Mouse (Mus musculus): Measurements from ENCODE around the gene Ctsa. TPM values are rescaled to one million over a fixed set of nuclear protein-coding genes. Genes with fewer than 3 reads are reported as not detected.
"Not testable (repeated sequence)": the region's sequence is repeated elsewhere in the genome, so short reads cannot be mapped to it uniquely, and the experiment has no call there.

Ctsa gene
- polyA plus RNA-seq, 1 experiment: 200 TPM

DNA sequence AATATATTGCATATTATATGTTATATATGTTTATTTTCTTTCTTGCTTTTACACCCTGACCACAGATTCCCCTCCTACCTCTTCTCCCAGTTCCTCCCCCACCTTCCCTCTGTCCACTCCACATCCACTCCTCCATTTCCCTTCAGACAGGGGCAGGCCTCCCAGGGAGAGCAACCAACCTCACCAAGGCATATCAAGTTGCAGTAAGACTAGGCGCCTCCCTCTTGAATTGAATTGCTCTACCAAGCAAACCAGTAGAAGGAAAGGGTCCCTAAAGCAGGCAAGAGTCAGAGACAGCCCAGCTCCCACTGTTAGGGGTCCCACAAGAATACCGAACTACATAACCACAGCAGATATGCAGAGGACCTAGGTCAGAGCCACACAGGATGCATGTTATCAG lies 26.5 kb downstream of the Ctsa start:
- TF ChIP-seq POLR2A (IDR thresholded peaks at IDR 0.05; ENCODE audit: extremely low read depth, insufficient read depth, low read length): no peak
- no peak for TF ChIP-seq CTCF (IDR thresholded peaks at IDR 0.05; ENCODE audit: extremely low read depth, insufficient read depth, low read length)
- Histone ChIP-seq H3K4me1 (ENCODE audit: control insufficient read depth, insufficient read depth, low read length) (no peaks in the 10 kb centered on the region; the same call in 1 of the 2 replicates), H3K27ac (ENCODE audit: insufficient read depth, low read length) (no peak overlapping the region), H3K4me3 (ENCODE audit: insufficient read depth, low read length) (no peak overlapping the region)

DNA sequence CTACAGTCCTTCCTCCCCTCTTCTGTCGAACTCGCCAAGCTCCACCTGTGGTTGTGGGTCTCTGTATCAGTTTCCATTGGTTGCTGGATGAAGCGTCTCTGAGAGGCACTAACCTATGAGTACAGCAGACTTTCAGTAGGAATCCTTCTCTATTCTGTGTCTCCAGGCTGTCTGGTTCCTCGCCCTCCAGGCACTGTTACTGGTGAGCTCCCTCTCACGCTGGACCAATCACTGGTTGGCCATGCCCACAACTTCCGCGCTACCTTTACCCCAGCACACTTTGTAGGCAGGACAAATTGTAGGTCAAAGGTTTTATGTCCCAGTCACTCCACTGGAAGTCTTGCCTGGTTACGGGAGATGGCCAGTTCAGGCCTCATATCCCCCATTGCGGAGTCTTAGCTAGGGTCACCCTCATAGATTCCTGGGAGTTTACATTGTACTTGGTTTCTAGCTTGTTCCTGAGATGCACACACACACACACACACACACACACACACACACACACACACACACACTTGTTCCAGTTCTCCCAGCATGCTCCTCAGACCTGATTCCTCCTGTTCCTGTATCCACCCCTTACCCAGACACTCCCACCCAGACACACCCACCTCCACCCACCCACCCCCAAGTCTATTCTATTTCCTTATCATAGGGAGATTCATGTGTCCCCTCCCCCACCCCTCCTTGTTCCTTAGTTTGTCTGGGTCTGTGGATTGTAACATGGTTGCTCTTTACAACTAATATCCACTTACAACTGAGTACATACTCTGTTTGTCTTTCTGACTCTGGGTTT lies 27.2 kb downstream of the Ctsa start:
- Histone ChIP-seq H3K4me3 (ENCODE audit: insufficient read depth, low read length) (no peak overlapping the region), H3K4me1 (ENCODE audit: control insufficient read depth, insufficient read depth, low read length) (no peaks in the 10 kb centered on the region; the same call in 1 of the 2 replicates), H3K27ac (ENCODE audit: insufficient read depth, low read length) (no peak overlapping the region)
- TF ChIP-seq CTCF (IDR thresholded peaks at IDR 0.05; ENCODE audit: extremely low read depth, insufficient read depth, low read length) (no peak), POLR2A (IDR thresholded peaks at IDR 0.05; ENCODE audit: extremely low read depth, insufficient read depth, low read length) (no peak)

DNA sequence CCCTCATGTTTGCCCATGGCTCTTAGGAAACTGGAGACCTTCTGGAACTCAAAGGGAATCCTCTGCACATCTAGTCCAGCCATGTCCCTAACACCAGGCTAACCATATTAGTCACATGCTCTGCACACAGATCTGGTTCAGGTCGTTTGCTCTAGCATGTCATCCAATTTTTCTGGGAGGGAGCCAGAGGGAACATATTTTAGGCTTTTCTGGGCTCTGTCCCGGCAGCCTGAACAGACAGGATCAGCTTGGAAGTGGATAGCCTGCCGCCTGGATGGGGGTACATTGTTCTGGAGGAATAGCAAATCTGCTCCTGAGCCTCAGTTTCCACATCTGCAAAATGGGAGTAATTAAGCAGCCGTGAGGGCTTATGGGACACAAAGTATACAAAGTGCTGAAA lies 28.4 kb downstream of the Ctsa start:
- Histone ChIP-seq H3K4me3 (ENCODE audit: insufficient read depth, low read length) (no peak overlapping the region), H3K4me1 (ENCODE audit: control insufficient read depth, insufficient read depth, low read length) (no peaks in the 10 kb centered on the region; the same call in 1 of the 2 replicates), H3K27ac (ENCODE audit: insufficient read depth, low read length) (no peak overlapping the region)
- TF ChIP-seq CTCF (IDR thresholded peaks at IDR 0.05; ENCODE audit: extremely low read depth, insufficient read depth, low read length) (no peak), POLR2A (IDR thresholded peaks at IDR 0.05; ENCODE audit: extremely low read depth, insufficient read depth, low read length) (no peak)

DNA sequence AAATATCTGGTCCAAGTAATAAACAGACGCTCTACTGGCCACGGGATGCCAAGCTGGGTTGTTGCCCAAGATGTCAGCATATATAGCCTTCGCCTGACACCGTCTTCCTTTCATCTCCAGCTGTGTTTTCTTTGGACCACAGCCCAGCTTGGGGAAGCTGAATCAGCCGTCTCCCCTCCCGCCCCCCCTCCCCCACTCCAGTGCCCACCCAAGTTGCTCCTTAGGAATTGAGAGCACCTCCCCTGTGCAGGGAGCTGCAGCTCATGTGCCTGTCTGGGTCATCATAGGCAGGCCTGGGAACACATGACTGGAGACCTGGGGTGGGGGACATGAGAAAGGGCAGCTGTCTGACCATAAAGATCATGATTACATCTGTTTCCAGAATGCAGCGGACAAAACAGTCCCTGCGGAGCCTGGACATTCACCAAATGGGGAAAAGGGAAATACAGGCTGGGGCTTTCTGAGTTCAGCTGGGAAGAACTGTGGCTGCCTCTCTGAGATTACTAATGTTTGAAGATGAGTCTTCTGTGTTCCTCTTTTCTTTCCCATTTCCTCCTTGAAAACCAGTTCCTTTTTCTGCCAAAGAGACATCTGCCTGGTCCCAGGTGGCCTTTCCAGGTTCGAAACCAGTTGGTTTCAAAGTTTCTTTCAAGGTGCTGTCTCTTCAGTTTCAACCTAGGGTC lies 29.6 kb downstream of the Ctsa start:
- H3K4me1 ChIP-seq (ENCODE audit: control insufficient read depth, insufficient read depth, low read length): peaks cover 2% of the 10 kb centered on the region; the same call in 1 of the 2 replicates
- H3K27ac ChIP-seq (ENCODE audit: insufficient read depth, low read length): no peak overlapping the region
- no peak overlapping the region for H3K4me3 ChIP-seq (ENCODE audit: insufficient read depth, low read length)
- TF ChIP-seq POLR2A (IDR thresholded peaks at IDR 0.05; ENCODE audit: extremely low read depth, insufficient read depth, low read length) (no peak), CTCF (IDR thresholded peaks at IDR 0.05; ENCODE audit: extremely low read depth, insufficient read depth, low read length) (no peak)

DNA sequence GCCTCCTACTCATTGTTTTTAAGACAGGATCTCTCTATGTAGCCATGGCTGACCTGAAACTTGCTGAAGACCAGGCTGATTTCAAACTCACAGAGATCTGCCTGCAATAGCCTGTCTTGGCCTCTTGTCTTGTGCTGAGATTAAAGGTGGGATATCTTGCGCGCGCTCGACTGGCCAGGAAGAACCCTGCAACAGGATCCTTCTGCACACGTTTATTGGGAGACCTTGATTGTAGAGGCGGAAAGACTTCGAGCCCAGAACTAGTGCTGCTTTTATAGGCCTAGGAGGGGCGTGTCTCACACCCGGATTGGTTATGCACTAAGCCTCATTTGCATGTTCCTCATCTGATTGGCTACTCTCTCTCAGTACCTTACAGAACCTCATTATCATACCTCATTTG lies 30.7 kb downstream of the Ctsa start:
- H3K4me1 ChIP-seq (ENCODE audit: control insufficient read depth, insufficient read depth, low read length); H3K27ac ChIP-seq (ENCODE audit: insufficient read depth, low read length); H3K4me3 ChIP-seq (ENCODE audit: insufficient read depth, low read length): not testable (repeated sequence)

DNA sequence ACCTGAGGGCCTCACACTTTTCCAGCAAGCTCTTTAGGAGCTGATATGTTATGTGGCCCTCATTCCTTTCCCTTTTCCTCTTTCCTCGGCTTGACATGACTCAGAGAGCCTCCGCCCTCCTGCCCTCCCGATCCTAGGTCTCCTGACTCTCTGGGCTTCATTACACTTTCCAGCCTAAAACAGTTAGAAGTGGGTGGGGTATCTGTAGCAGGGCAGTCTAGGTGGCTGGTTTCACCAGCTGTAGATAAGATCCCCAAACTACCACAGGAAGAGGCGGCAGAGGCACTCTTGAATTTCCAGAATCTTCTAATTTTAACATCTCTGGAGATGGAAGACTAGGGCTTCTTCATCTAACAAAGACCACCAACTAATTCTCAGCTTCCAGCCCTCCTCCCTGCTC lies 31.9 kb downstream of the Ctsa start:
- TF ChIP-seq POLR2A (IDR thresholded peaks at IDR 0.05; ENCODE audit: extremely low read depth, insufficient read depth, low read length) (no peak), CTCF (IDR thresholded peaks at IDR 0.05; ENCODE audit: extremely low read depth, insufficient read depth, low read length) (no peak)
- Histone ChIP-seq H3K27ac (ENCODE audit: insufficient read depth, low read length) (no peak overlapping the region), H3K4me3 (ENCODE audit: insufficient read depth, low read length) (no peak overlapping the region), H3K4me1 (ENCODE audit: control insufficient read depth, insufficient read depth, low read length) (0 out of 2 replicates have a peak, but pooled peaks cover 2% of the 10 kb centered on the region)

DNA sequence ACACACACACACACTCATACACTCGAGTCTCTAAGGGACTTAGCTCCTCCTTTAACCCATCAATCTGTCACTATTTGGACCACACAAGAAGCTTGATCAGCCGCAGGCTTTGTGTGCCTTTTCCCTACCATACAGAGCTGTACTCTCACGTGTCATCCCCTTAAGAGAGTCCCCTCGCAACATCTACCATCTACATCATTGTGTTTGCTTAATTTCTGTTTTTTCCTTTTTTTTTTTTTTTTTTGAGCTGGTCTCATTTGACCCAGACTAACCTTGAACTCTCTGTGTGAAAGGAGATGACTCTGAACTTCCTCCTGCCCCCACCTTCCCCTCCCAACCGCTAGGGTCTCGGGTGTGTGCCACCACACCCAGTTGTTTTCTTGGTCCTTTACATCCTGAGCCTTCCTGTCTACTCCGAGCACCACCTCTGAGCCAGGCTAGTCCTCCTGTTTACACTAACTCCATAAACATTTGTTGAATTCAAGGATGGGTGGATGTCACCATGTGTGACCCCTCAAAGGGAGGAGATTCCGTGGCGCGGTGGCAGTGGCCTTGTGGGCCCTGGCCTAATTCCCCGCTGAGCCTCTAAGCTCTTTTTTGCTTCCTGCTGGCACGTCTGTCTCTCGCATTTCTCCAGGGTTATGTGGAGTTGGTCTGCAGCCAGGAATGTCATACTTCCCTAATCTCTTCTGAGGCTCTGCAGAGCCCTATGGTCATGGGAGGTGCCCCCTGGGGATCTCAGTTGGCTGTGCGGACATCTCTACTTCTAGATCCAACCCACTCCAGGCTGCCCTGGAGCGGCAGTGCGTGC lies 34.3 kb downstream of the Ctsa start:
- Histone ChIP-seq H3K27ac (ENCODE audit: insufficient read depth, low read length) (peak overlapping the region; percentile 64), H3K4me3 (ENCODE audit: insufficient read depth, low read length) (no peak overlapping the region), H3K4me1 (ENCODE audit: control insufficient read depth, insufficient read depth, low read length) (0 out of 2 replicates have a peak, but pooled peaks cover 2% of the 10 kb centered on the region)
- TF ChIP-seq POLR2A (IDR thresholded peaks at IDR 0.05; ENCODE audit: extremely low read depth, insufficient read depth, low read length) (no peak), CTCF (IDR thresholded peaks at IDR 0.05; ENCODE audit: extremely low read depth, insufficient read depth, low read length) (no peak)

DNA sequence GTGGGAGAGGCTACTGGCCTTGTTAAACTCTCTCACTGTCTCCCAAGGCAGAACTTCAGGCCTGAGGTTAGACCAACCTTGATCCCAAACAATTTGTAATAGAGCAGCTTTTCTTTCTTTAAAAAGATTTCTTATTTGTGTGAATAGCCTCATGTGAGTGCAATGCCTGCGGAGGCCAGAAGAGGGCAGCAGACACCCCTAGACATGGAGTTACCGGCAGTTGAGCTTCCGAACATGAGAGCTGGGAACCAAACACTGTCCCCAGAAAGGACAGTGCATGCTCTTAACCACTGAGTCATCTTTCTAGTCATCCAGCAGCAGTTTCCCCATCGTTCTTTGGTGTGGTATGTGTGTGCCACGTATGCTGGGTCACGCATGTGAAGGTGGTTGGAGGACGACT lies 34.9 kb downstream of the Ctsa start:
- no peak overlapping the region for H3K27ac ChIP-seq (ENCODE audit: insufficient read depth, low read length)
- TF ChIP-seq CTCF (IDR thresholded peaks at IDR 0.05; ENCODE audit: extremely low read depth, insufficient read depth, low read length): peak; percentile 22; the same call in 1 of the 2 replicates
- no peak for TF ChIP-seq POLR2A (IDR thresholded peaks at IDR 0.05; ENCODE audit: extremely low read depth, insufficient read depth, low read length)
- H3K4me3 ChIP-seq (ENCODE audit: insufficient read depth, low read length): no peak overlapping the region
- 0 out of 2 replicates have a peak, but pooled peaks cover 2% of the 10 kb centered on the region for H3K4me1 ChIP-seq (ENCODE audit: control insufficient read depth, insufficient read depth, low read length)

DNA sequence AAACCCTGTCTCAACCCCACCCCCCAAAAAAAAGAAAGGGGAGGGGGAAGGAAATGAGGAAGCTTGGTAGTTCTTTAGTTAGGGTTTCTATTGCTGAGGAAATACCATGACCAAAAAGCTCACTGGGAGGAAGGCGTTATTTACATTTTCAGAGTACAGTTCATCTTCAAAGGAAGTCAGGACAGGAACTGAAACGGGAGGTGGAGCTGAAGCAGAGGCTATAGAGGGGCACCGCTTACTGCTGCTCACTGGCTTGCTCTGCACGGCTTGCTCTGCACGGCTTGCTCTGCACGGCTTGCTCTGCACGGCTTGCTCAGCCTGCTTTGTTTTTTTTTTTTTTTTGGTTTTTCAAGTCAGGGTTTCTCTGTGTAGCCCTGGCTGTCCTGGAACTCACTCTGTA lies 35.8 kb downstream of the Ctsa start:
- Histone ChIP-seq H3K4me3 (ENCODE audit: insufficient read depth, low read length) (no peak overlapping the region), H3K27ac (ENCODE audit: insufficient read depth, low read length) (no peak overlapping the region)
- no peak for TF ChIP-seq CTCF (IDR thresholded peaks at IDR 0.05; ENCODE audit: extremely low read depth, insufficient read depth, low read length)
- no peak for TF ChIP-seq POLR2A (IDR thresholded peaks at IDR 0.05; ENCODE audit: extremely low read depth, insufficient read depth, low read length)

More for the DNA sequence above, 35.8 kb downstream of the Ctsa start:
- H3K4me1 ChIP-seq (ENCODE audit: control insufficient read depth, insufficient read depth, low read length): 0 out of 2 replicates have a peak, but pooled peaks cover 2% of the 10 kb centered on the region

Measured in cortical plate, adult 2 months (tissue).